Mouse (Mus musculus): ENCODE results near the gene Brd3os. TPM values are rescaled to one million over a fixed set of nuclear protein-coding genes. Genes with fewer than 3 reads are reported as not detected.

Gene Brd3os
- polyA plus RNA-seq, 1 experiment from 2014 or later = 15.0 TPM

DNA sequence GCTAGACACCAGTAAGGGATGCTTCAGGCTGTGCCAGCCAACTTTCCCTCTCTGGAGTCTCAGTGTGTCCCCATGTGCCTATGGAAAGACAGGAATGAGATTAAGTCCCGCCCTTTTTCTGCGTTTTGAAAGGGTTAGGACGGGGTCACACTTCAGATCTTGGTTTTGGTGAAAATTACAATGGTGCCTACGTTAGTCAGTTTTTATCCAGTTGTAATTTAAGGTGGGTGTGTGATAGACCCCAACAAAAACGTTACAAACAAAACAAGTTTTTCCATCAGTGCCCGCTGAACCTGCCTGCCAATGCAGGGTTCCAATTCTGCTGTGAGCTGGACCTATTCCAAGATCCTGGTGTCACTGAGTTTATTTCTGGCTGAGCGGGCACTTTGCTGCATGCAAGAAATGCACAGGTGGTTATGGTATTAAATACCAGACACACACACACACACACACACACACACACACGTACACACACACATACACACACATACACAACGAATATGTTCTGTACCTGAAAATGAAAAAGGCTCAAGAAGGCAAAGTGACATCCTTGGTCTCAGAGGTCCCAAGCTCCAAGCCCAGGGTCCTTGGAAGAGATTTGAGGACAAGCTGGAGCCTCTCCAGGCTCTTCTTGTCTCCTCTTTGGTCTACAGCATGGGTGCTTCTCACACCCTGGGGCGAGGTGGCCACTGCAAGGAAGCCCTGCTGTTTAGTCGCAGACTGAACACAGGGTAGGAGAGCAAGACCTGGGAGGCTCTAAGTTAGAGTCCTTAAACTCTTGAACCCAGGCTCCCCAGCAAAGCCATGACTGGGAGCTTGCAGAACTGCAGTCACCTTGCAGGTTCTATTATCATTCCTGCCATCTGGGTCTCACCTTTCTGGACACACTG, 34.4 kb downstream of the Brd3os start:
- H3K4me1 ChIP-seq (replicated peaks; ENCODE audit: control insufficient read depth, insufficient read depth, low read length) = peaks cover 13% of the 10 kb centered on the region
- no peaks in the 10 kb centered on the region for H3K9me3 ChIP-seq (ENCODE audit: control insufficient read depth, low read length)
- DNase-seq (ENCODE audit: low spot score) = no peak
- H3K27me3 ChIP-seq (ENCODE audit: control insufficient read depth, insufficient read depth, low read length) = no peaks in the 10 kb centered on the region
- H3K4me3 ChIP-seq (ENCODE audit: low read depth, low read length) = peak overlapping the region; percentile 98
- peak overlapping the region; percentile 63 for H3K4me2 ChIP-seq (replicated peaks; ENCODE audit: low read depth, low read length)
- no peak for ATAC-seq (ENCODE audit: low FRiP score)
- H3K36me3 ChIP-seq (ENCODE audit: control insufficient read depth, insufficient read depth, low read length) = no peaks in the 10 kb centered on the region
- peak overlapping the region; percentile 97; the same call in 1 of the 2 replicates for H3K27ac ChIP-seq (ENCODE audit: low read depth, low read length)
- 34% methylated on average over 11 of the region's 11 CpGs for WGBS
- H3K9ac ChIP-seq (ENCODE audit: low read depth, low read length) = peak overlapping the region; percentile 99

DNA sequence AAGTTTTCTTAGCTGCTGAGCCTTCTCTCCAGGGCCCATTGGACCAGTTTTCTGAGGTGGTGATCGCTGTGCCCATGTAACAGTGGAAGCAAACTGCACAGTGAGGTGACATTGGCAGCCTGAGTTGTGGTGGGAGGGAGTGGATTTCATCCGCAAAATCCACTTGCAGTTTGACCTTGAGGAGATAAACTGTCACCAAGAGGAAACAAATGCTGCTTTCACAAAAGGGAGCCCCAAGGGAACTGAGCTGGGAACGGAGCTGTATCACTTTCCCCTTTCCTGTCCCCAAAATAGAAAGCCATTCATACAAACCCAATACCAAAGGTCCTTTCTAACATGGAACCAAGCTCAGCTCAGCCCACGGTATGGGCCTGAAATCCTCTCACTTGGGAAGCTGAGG, 37.7 kb downstream of the Brd3os start:
- ATAC-seq (ENCODE audit: low FRiP score) (no peak), DNase-seq (ENCODE audit: low spot score) (no peak)
- Histone ChIP-seq H3K4me2 (replicated peaks; ENCODE audit: low read depth, low read length) (no peak overlapping the region), H3K36me3 (ENCODE audit: control insufficient read depth, insufficient read depth, low read length) (no peaks in the 10 kb centered on the region), H3K4me3 (ENCODE audit: low read depth, low read length) (no peak overlapping the region), H3K9me3 (ENCODE audit: control insufficient read depth, low read length) (no peaks in the 10 kb centered on the region), H3K27ac (ENCODE audit: low read depth, low read length) (no peak overlapping the region), H3K27me3 (ENCODE audit: control insufficient read depth, insufficient read depth, low read length) (no peaks in the 10 kb centered on the region), H3K4me1 (replicated peaks; ENCODE audit: control insufficient read depth, insufficient read depth, low read length) (no peaks in the 10 kb centered on the region), H3K9ac (ENCODE audit: low read depth, low read length) (no peak overlapping the region)
- 72% methylated on average over 4 of the region's 4 CpGs for WGBS

DNA sequence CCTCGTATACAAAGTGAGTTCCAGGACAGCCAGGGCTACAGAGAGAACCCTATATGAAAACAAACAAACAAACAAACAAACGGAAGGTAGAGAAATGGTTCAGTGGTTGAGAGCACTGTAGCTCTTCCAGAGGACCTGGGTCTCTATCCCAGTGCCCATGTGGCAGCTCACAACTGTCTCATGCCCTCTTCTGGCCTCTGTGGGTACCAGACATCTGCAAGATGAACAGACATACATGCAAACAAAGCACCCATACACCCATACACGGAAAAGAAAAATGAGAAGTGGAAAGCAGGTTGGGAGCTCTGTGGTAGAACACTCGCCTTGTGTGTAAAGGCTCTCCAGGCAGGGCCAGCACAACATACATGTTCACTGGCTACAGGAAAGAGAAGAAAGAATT, 38.2 kb downstream of the Brd3os start:
- H3K4me2 ChIP-seq (replicated peaks; ENCODE audit: low read depth, low read length) = no peak overlapping the region
- no peak for DNase-seq (ENCODE audit: low spot score)
- WGBS = 79% methylated on average over 4 of the region's 4 CpGs
- H3K4me3 ChIP-seq (ENCODE audit: low read depth, low read length) = no peak overlapping the region
- H3K9me3 ChIP-seq (ENCODE audit: control insufficient read depth, low read length) = no peaks in the 10 kb centered on the region
- no peak overlapping the region for H3K27ac ChIP-seq (ENCODE audit: low read depth, low read length)
- ATAC-seq (ENCODE audit: low FRiP score) = no peak
- no peaks in the 10 kb centered on the region for H3K27me3 ChIP-seq (ENCODE audit: control insufficient read depth, insufficient read depth, low read length)
- no peaks in the 10 kb centered on the region for H3K4me1 ChIP-seq (replicated peaks; ENCODE audit: control insufficient read depth, insufficient read depth, low read length)
- no peak overlapping the region for H3K9ac ChIP-seq (ENCODE audit: low read depth, low read length)
- H3K36me3 ChIP-seq (ENCODE audit: control insufficient read depth, insufficient read depth, low read length) = no peaks in the 10 kb centered on the region

DNA sequence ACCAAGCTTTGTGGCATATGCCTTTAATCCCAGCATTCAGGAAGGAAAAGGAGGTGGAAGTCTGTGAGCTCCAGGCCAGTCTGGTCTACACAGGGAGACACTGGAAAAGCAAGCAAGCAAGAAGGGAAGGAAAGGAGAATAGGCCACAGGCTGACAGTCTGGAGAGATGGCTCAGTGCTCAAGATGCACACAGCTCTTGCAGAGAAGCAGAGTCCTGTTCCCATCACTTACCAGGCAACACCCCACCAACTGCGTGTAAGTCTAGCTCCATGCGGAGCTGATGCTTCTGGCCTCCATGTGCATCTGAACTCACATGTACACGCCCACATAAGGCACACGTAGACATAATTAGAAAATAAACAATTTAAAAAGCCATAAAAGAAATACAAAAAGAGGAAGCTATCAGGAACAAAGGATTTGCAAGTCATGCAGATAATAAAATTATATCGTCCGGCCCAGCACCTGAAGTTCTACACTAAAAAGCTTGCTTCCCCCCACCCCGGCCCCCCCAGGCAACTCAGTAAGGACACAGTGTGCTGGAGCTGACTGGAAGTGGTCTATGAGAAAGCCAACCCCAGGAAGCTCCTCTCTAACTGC, 40.2 kb downstream of the Brd3os start:
- H3K4me2 ChIP-seq (replicated peaks; ENCODE audit: low read depth, low read length) = no peak overlapping the region
- 87% methylated on average over 7 of the region's 7 CpGs for WGBS
- no peaks in the 10 kb centered on the region for H3K9me3 ChIP-seq (ENCODE audit: control insufficient read depth, low read length)
- H3K4me3 ChIP-seq (ENCODE audit: low read depth, low read length) = no peak overlapping the region
- DNase-seq (ENCODE audit: low spot score) (no peak), ATAC-seq (ENCODE audit: low FRiP score) (no peak)
- H3K9ac ChIP-seq (ENCODE audit: low read depth, low read length) = no peak overlapping the region
- H3K36me3 ChIP-seq (ENCODE audit: control insufficient read depth, insufficient read depth, low read length) = no peaks in the 10 kb centered on the region
- H3K27me3 ChIP-seq (ENCODE audit: control insufficient read depth, insufficient read depth, low read length) = no peaks in the 10 kb centered on the region
- no peak overlapping the region for H3K27ac ChIP-seq (ENCODE audit: low read depth, low read length)
- no peaks in the 10 kb centered on the region for H3K4me1 ChIP-seq (replicated peaks; ENCODE audit: control insufficient read depth, insufficient read depth, low read length)

DNA sequence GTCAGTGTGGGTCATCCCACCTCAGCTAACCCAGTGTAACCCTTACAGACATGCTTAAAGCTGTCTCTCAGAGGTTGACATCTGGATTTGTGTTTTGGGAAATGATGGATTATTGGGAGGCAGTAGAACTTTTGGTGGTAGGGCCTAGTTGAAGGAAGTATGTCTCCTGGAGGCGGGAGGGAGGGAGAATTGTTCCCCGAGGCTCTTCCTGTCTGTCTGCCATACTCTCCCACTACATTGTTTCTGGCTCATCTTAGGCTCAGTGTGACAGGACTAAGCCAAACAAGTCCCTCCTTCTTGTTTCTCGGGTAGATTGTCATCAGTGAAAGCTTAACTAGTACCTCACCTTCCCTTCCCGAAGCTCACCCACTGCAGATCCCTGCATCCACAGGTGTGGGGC, 44.6 kb downstream of the Brd3os start:
- ATAC-seq (ENCODE audit: low FRiP score) = no peak

DNA sequence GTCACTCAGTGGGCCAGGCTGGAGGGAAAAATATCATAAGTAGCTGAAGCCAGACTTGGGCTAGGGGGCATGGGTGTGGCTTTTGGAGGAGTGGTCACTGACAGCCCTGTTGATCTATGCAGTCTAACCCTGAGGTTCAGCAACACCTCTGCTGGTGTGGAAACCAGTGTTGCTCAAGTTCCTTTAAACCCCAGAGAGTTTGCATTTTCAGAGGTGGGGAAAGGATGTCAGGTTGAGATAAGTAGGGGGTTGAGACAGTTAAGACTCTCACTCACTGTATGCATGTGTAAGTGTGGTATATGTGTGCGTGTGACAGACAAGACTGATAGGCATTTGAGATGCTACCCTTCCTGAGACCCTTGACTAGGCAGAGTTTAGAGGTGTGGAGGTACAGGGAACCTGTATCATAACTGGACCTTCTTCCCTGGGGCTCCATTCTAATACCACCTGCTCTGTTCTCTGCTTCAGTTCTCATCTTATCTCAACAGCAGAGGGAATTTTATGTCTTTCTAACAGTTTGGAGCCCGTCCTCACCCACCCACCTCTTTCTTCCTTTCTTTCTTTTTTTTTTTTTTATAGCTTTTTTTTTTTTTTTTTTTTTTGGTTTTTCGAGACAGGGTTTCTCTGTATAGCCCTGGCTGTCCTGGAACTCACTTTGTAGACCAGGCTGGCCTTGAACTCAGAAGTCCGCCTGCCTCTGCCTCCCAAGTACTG, 45.4 kb downstream of the Brd3os start:
- Histone ChIP-seq H3K4me1 (replicated peaks; ENCODE audit: control insufficient read depth, insufficient read depth, low read length) (no peaks in the 10 kb centered on the region), H3K9me3 (ENCODE audit: control insufficient read depth, low read length) (no peaks in the 10 kb centered on the region), H3K9ac (ENCODE audit: low read depth, low read length) (no peak overlapping the region), H3K4me2 (replicated peaks; ENCODE audit: low read depth, low read length) (no peak overlapping the region), H3K4me3 (ENCODE audit: low read depth, low read length) (no peak overlapping the region), H3K36me3 (ENCODE audit: control insufficient read depth, insufficient read depth, low read length) (no peaks in the 10 kb centered on the region), H3K27me3 (ENCODE audit: control insufficient read depth, insufficient read depth, low read length) (no peaks in the 10 kb centered on the region), H3K27ac (ENCODE audit: low read depth, low read length) (no peak overlapping the region)
- DNase-seq (ENCODE audit: low spot score) (no peak), ATAC-seq (ENCODE audit: low FRiP score) (no peak)
- 83% methylated on average over 3 of the region's 4 CpGs for WGBS

More for the DNA sequence above, 44.6 kb downstream of the Brd3os start:
- 81% methylated on average over 4 of the region's 4 CpGs for WGBS
- Histone ChIP-seq H3K4me2 (replicated peaks; ENCODE audit: low read depth, low read length) (no peak overlapping the region), H3K9me3 (ENCODE audit: control insufficient read depth, low read length) (no peaks in the 10 kb centered on the region), H3K4me1 (replicated peaks; ENCODE audit: control insufficient read depth, insufficient read depth, low read length) (no peaks in the 10 kb centered on the region), H3K9ac (ENCODE audit: low read depth, low read length) (no peak overlapping the region), H3K36me3 (ENCODE audit: control insufficient read depth, insufficient read depth, low read length) (no peaks in the 10 kb centered on the region), H3K4me3 (ENCODE audit: low read depth, low read length) (no peak overlapping the region), H3K27ac (ENCODE audit: low read depth, low read length) (no peak overlapping the region), H3K27me3 (ENCODE audit: control insufficient read depth, insufficient read depth, low read length) (no peaks in the 10 kb centered on the region)
- no peak for DNase-seq (ENCODE audit: low spot score)

DNA sequence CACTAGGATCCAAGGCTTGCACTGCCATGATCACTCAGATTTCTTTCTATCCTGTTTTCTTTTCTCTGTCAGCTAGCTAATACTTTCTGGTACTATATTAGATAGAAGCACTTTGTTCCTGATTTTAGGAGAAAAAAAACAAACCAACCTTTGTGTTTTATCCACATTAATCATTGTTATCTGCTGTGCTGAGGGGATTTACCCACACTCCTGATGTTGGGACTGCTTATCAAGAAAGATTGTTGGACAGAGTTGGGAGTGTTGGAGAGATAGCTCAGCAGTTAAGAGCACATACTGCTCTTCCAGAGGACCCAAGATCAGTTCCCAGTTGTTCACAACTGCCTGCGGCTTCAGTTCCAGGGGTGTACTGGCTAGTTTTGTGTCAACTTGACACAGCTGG, 46.2 kb downstream of the Brd3os start:
- Histone ChIP-seq H3K4me2 (replicated peaks; ENCODE audit: low read depth, low read length) (no peak overlapping the region), H3K4me1 (replicated peaks; ENCODE audit: control insufficient read depth, insufficient read depth, low read length) (no peaks in the 10 kb centered on the region), H3K36me3 (ENCODE audit: control insufficient read depth, insufficient read depth, low read length) (no peaks in the 10 kb centered on the region), H3K4me3 (ENCODE audit: low read depth, low read length) (no peak overlapping the region), H3K27ac (ENCODE audit: low read depth, low read length) (no peak overlapping the region), H3K27me3 (ENCODE audit: control insufficient read depth, insufficient read depth, low read length) (no peaks in the 10 kb centered on the region), H3K9me3 (ENCODE audit: control insufficient read depth, low read length) (no peaks in the 10 kb centered on the region), H3K9ac (ENCODE audit: low read depth, low read length) (no peak overlapping the region)
- 84% methylated on average over 1 of the region's 1 CpGs for WGBS
- ATAC-seq (ENCODE audit: low FRiP score) (no peak), DNase-seq (ENCODE audit: low spot score) (no peak)

DNA sequence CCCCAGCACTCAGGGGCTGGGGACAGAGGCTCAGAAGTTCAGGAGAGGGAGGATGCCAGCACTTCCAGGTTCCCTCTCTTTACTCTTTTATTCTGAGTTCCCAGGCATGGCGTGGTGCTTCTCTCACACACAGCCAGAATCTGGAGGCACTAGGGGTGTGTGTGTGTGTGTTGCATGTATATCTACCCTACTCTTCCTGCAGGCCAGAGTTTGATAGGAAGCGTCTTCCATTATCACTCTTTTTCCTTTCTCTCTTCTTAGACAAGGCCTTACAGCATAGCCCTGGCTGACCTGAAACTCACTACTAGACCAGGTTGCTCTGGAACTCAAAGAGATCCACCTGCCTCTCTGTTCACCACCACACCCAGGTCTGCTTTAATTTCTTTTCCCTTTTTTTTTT, 48.8 kb downstream of the Brd3os start:
- ATAC-seq (ENCODE audit: low FRiP score) (no peak), DNase-seq (ENCODE audit: low spot score) (no peak)
- no peaks in the 10 kb centered on the region for H3K27me3 ChIP-seq (ENCODE audit: control insufficient read depth, insufficient read depth, low read length)
- no peak overlapping the region for H3K4me3 ChIP-seq (ENCODE audit: low read depth, low read length)
- no peak overlapping the region for H3K27ac ChIP-seq (ENCODE audit: low read depth, low read length)
- no peak overlapping the region for H3K9ac ChIP-seq (ENCODE audit: low read depth, low read length)
- 89% methylated on average over 2 of the region's 2 CpGs for WGBS
- H3K4me2 ChIP-seq (replicated peaks; ENCODE audit: low read depth, low read length) = no peak overlapping the region
- no peaks in the 10 kb centered on the region for H3K36me3 ChIP-seq (ENCODE audit: control insufficient read depth, insufficient read depth, low read length)
- H3K4me1 ChIP-seq (replicated peaks; ENCODE audit: control insufficient read depth, insufficient read depth, low read length) = no peaks in the 10 kb centered on the region
- no peaks in the 10 kb centered on the region for H3K9me3 ChIP-seq (ENCODE audit: control insufficient read depth, low read length)
